ENCODE assay signal across 8 mouse cellular contexts in the genomic region with DNA sequence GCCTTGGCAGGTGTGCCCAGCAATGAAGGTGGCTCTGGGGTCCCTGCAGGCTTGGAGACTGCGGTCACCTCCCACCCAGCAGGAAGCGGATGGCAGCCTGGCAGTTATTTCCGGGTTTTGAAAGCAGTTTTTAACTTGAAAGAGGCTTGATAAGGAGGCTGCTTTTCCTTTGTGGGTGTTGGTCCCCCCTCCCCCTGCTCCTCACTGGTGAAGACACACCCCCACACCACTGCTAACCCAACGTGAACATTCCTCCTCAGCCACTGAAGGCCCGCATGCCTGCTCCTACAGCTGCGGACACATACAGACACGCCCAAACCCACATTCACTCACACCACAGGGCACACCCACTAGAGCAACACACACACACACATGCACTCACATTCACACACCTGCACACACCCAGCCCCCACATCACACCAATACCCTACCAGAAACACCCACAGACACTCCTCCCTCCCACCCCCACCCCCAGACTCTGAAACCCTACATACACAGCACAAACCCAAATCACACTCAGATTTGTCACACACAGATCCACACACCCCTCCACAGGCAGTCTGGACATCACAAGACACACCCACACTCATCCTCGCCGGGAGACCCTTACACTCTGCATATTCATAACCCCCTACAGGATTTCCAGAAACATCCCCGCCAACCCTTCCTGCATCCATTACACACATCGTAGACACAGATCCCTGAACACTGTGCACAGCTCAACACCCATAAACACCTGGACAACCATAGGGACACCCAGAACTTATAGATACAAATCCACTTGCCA. TPM values are rescaled to one million over a fixed set of nuclear protein-coding genes. Genes with fewer than 3 reads are reported as not detected.
DNase-seq lines count a peak whose midpoint lies in the region; ATAC-seq and TF ChIP-seq lines count a peak whose summit lies in the region.

No protein-coding gene starts in this region.

- no peak for TF ChIP-seq POLR2A in myocyte (IDR thresholded peaks at IDR 0.05; ENCODE audit: insufficient read length, low read depth)

- no peak overlapping the region for H3K4me2 ChIP-seq in midbrain, embryonic 16.5 days (ENCODE audit: low read length)
- peak overlapping the region; percentile 38 for H3K4me2 ChIP-seq in heart, embryonic 11.5 days
- peak overlapping the region; percentile 32 for H3K4me2 ChIP-seq in limb, embryonic 12.5 days
- peak overlapping the region; percentile 59 for H3K4me2 ChIP-seq in myocyte (ENCODE audit: low read depth)

- ATAC-seq in midbrain, embryonic 16.5 days, result no peak
- peak; percentile 61; the same call in 1 of the 2 replicates for ATAC-seq in heart, embryonic 11.5 days (replicated peaks; ENCODE audit: insufficient number of reproducible peaks, low FRiP score, low TSS enrichment)
- ATAC-seq in limb, embryonic 12.5 days (ENCODE audit: insufficient number of reproducible peaks, insufficient read depth, low FRiP score, low TSS enrichment, low read depth), result no peak

- no peak overlapping the region for H3K4me3 ChIP-seq in midbrain, embryonic 10.5 days
- no peak overlapping the region for H3K4me3 ChIP-seq in midbrain, embryonic 16.5 days (ENCODE audit: low read depth, low read length)
- no peak overlapping the region for H3K4me3 ChIP-seq in heart, embryonic 11.5 days (ENCODE audit: low read depth, low read length)
- no peak overlapping the region for H3K4me3 ChIP-seq in limb, embryonic 12.5 days (replicated peaks)
- no peak overlapping the region for H3K4me3 ChIP-seq in myocyte

- no peak overlapping the region for H3ac ChIP-seq in myocyte (ENCODE audit: control insufficient read depth, insufficient read length)

- peaks cover 51% of the 10 kb centered on the region for H3K4me1 ChIP-seq in midbrain, embryonic 10.5 days
- H3K4me1 ChIP-seq in midbrain, embryonic 16.5 days (ENCODE audit: control insufficient read depth, insufficient read depth, low read length), result no peaks in the 10 kb centered on the region; the same call in 1 of the 2 replicates
- H3K4me1 ChIP-seq in heart, embryonic 11.5 days (ENCODE audit: control insufficient read depth, insufficient read depth, low read length), result peaks cover 40% of the 10 kb centered on the region
- peaks cover 52% of the 10 kb centered on the region for H3K4me1 ChIP-seq in limb, embryonic 12.5 days (replicated peaks)

- no peak overlapping the region for H3K9ac ChIP-seq in midbrain, embryonic 16.5 days (ENCODE audit: low read depth, low read length)
- peak overlapping the region; percentile 65 for H3K9ac ChIP-seq in heart, embryonic 11.5 days (ENCODE audit: low read depth, low read length)
- H3K9ac ChIP-seq in limb, embryonic 12.5 days (replicated peaks), result peak overlapping the region; percentile 23; the same call in 1 of the 2 replicates

- no peaks in the 10 kb centered on the region for H3K9me3 ChIP-seq in midbrain, embryonic 10.5 days (replicated peaks)
- no peaks in the 10 kb centered on the region for H3K9me3 ChIP-seq in midbrain, embryonic 16.5 days (replicated peaks; ENCODE audit: control insufficient read depth, low read length, poor library complexity, severe bottlenecking)
- H3K9me3 ChIP-seq in heart, embryonic 11.5 days (replicated peaks; ENCODE audit: control insufficient read depth, low read length), result no peaks in the 10 kb centered on the region
- H3K9me3 ChIP-seq in limb, embryonic 12.5 days, result no peaks in the 10 kb centered on the region

- H3K27ac ChIP-seq in midbrain, embryonic 10.5 days (replicated peaks), result peak overlapping the region; percentile 52; the same call in 1 of the 2 replicates
- no peak overlapping the region for H3K27ac ChIP-seq in midbrain, embryonic 16.5 days (ENCODE audit: low read length)
- peak overlapping the region; percentile 84 for H3K27ac ChIP-seq in heart, embryonic 11.5 days (ENCODE audit: low read depth, low read length)
- H3K27ac ChIP-seq in limb, embryonic 12.5 days, result peak overlapping the region; percentile 94

- H3K36me3 ChIP-seq in midbrain, embryonic 10.5 days, result peaks cover 11% of the 10 kb centered on the region
- H3K36me3 ChIP-seq in midbrain, embryonic 16.5 days (ENCODE audit: control insufficient read depth, insufficient read depth, low read length), result no peaks in the 10 kb centered on the region
- H3K36me3 ChIP-seq in heart, embryonic 11.5 days (ENCODE audit: control insufficient read depth, insufficient read depth, low read length), result no peaks in the 10 kb centered on the region; the same call in 1 of the 2 replicates
- peaks cover 15% of the 10 kb centered on the region for H3K36me3 ChIP-seq in limb, embryonic 12.5 days
- H3K36me3 ChIP-seq in myocyte (ENCODE audit: control insufficient read depth, insufficient read depth), result peaks cover 7% of the 10 kb centered on the region

- DNase-seq in midbrain, embryonic 10.5 days (ENCODE audit: low spot score), result no peak
- peak; percentile 58 for DNase-seq in ZHBTc4 (ENCODE audit: low read depth, low spot score)
- peak; percentile 57 for DNase-seq in urinary bladder, postnatal 25 days (ENCODE audit: low spot score)
- no peak for DNase-seq in left cerebral cortex, adult 9 months (ENCODE audit: low spot score in 2 of 2)

- peaks cover 21% of the 10 kb centered on the region for H3K79me2 ChIP-seq in myocyte (ENCODE audit: control insufficient read depth, insufficient read depth)

- H3K27me3 ChIP-seq in midbrain, embryonic 10.5 days (ENCODE audit: low read depth, poor library complexity, severe bottlenecking), result no peaks in the 10 kb centered on the region
- no peaks in the 10 kb centered on the region; the same call in 1 of the 2 replicates for H3K27me3 ChIP-seq in midbrain, embryonic 16.5 days (ENCODE audit: control insufficient read depth, insufficient read depth, low read depth, low read length)
- no peaks in the 10 kb centered on the region for H3K27me3 ChIP-seq in heart, embryonic 11.5 days (ENCODE audit: control insufficient read depth, insufficient read depth, low read length)
- no peaks in the 10 kb centered on the region for H3K27me3 ChIP-seq in limb, embryonic 12.5 days
- no peaks in the 10 kb centered on the region for H3K27me3 ChIP-seq in myocyte (ENCODE audit: control insufficient read depth, insufficient read depth, insufficient read length)

- WGBS in midbrain, embryonic 10.5 days, result 50% methylated on average over 11 of the region's 11 CpGs
- 54% methylated on average over 11 of the region's 11 CpGs for WGBS in midbrain, embryonic 16.5 days
- 30% methylated on average over 11 of the region's 11 CpGs for WGBS in heart, embryonic 11.5 days (ENCODE audit: insufficient replicate concordance)
- 32% methylated on average over 11 of the region's 11 CpGs for WGBS in limb, embryonic 12.5 days

TF ChIP-seq in myocyte, 11 proteins besides CTCF, POLR2A, EP300 and RAD21:
- TF ChIP-seq MYOD1 (IDR thresholded peaks at IDR 0.05; ENCODE audit: control insufficient read depth in 1 of 3, insufficient read length in 2 of 3, low read depth in 2 of 3) (peak in 2 of 3 experiments; percentile 51 to 83), MYOG (IDR thresholded peaks at IDR 0.05; ENCODE audit: control insufficient read depth in 1 of 3, insufficient read depth in 1 of 3, insufficient read length in 2 of 3, low read depth in 2 of 3) (peak in 2 of 3 experiments; percentile 68 to 93), POLR2AphosphoS2 (IDR thresholded peaks at IDR 0.05; ENCODE audit: insufficient read length, low read depth) (peak; percentile 34), TCF12 (IDR thresholded peaks at IDR 0.05; ENCODE audit: insufficient read depth, poor library complexity, severe bottlenecking) (peak; percentile 46), E2F4 (IDR thresholded peaks at IDR 0.05; ENCODE audit: insufficient read depth) (no peak), TCF3 (IDR thresholded peaks at IDR 0.05; ENCODE audit: insufficient read length, low read depth) (peak; percentile 48)

RNA-seq across cellular contexts. Expression of a gene that starts 6.8 kb away (rescaled TPM):
- polyA plus RNA-seq in midbrain, embryonic 10.5 days (2016; fragmentation: Nextera tagmentation; extraction: Ambion mirVana), result 7.8 and 8.1 TPM in 2 replicates
- 3.1 and 3.6 TPM in 2 replicates for polyA plus RNA-seq in midbrain, embryonic 16.5 days (2015; fragmentation: Nextera tagmentation; extraction: Ambion mirVana)
- 8.0 and 9.6 TPM in 2 replicates for polyA plus RNA-seq in heart, embryonic 11.5 days (2014; fragmentation: Nextera tagmentation; extraction: Ambion mirVana)
- polyA plus RNA-seq in limb, embryonic 12.5 days (2016; fragmentation: Nextera tagmentation; extraction: Ambion mirVana), result 27.9 and 32.7 TPM in 2 replicates
- polyA plus RNA-seq in myocyte (2012; fragmentation: generic; extraction: Trizol), result 45.9 TPM

Comparison
In these comparisons a context has a peak if more than half of its experiments do, and no peak if none do; other contexts are left out.
1. DNase-seq: peak in ZHBTc4 (single experiment) and urinary bladder, postnatal 25 days (single experiment); none in midbrain, embryonic 10.5 days (single experiment) and left cerebral cortex, adult 9 months (0 of 2).